Mouse (Mus musculus) left cerebral cortex, adult 11 months (tissue): ENCODE data around the gene Reps2.
A peak's percentile ranks its signal among the peaks of the same experiment; 100 is the strongest.

Source experiments
- DNase-seq: peaks from one replicate; pipeline ENCODE4 v3.0.0; 2022; ENCODE audit warnings: low spot score

Gene Reps2

DNA sequence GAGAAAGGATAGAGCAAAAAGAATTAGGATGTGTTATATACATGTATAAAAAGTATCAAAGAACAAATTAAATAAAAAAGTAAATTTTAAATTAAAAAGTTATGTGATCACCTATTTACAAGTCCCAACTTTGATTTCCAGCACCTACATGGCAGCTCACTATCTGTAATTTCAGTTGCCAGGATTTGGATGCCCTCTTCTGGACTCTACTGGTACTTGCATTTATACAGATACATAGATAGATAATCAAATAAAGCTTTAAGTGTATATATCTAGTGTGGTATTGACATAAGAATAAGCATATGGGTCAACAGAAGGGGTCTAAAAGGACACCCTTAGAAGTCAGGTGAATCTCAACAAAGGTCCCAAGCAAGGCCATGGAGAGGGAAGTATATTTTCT, 155.7 kb downstream of the Reps2 start:
- no peak for DNase-seq

DNA sequence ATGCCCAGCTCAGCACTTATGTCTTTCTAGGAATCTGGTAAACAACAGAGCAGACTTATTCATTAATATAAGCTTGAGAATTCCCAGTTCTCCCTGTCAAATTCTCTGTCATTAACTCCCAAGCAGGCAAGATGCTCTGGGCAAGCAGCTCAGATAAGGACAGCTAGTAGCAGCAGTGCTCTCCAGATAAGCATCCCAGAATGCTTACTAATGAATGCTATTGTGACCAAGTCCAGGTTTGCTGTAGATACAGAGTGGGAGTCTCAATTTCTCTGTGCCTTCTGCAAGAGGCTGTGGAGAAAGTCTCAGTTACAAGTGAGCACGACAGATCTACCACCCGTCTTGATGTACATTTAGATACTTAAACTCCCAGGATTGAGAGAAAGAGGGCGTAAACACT, 173.2 kb downstream of the Reps2 start:
- DNase-seq = no peak

DNA sequence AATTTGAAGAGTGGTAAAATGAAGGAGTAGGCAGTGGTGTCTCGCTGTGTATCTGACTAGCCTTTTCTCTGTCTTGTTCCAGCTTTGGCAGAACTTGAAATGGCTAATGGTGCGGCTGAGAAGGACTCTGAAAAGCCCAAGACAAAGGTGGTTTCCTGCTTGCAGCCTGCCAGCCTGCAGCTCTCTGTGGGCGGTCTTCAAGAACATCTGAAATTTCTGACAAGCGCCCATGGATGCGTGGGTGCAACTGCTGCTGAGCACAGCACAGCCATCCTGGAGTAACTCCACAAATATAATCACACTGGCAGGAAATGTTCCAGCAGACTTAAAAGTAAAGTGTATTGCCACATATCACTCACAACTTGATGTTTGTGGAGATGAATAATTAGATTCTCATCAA, 181.3 kb downstream of the Reps2 start:
- peak; percentile 63 for DNase-seq

DNA sequence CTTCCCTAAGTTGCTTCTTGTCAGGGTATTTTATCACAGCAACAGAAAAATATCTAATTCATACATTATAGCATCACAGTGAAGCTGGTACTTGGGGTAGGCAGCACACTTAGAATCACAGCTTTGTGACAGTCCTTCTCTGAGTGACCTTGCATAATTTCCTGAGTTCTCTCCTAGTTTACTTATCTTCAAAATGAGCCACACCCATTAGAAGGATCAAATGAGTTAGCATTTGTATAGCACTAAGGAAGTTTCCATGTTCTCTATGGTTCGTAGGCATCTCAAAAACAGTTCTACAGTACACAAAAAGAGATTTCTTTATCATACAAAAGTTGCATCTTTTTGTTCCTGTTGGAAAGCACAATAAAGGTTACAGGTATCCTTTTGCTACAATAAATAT, 187.0 kb downstream of the Reps2 start:
- no peak for DNase-seq

DNA sequence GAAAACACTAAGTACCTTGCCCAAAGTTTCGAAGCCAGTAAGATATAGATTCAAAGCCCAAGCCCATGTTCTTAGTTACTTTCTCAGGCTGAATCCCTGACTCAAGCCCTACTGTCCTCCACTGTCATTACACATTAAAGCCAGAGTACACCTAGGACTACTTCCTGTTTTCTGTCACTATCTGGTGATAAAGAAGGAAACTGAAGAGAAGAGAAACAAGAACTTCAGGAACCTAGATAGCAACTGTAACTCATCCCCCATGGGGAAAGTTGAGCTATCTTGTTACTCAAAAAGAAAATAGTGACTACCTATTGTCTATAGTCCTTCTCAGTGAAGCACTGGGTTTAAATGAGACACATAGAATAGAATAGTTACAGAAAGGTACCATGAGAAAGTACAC, 188.1 kb downstream of the Reps2 start:
- no peak for DNase-seq

DNA sequence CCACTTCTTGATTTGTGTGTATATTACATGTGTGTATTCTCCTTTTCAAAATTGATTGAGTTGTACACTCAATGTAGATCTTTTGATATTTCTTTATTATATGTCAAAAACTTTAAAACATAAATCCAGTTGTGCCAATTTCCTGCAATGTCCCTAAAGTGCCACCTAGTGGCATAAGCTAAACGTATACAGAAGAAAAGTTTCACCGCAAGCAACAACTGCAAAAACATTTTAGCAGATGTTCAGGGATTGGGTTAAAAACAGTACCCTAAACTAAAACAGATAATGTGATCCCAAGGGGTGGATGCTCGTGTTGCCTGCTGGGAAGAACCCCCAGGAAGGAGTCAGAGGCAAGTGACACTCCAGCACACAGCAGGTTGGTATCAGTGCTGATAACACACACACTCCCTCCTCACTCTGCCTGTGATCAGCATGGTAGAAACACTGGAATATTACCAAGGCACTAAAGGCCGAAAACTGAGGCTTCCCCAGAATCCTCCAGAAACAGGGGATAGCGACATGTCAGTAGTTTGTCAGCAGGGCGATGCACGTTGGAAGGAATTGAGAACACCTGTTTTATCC, 189.5 kb downstream of the Reps2 start:
- no peak for DNase-seq

DNA sequence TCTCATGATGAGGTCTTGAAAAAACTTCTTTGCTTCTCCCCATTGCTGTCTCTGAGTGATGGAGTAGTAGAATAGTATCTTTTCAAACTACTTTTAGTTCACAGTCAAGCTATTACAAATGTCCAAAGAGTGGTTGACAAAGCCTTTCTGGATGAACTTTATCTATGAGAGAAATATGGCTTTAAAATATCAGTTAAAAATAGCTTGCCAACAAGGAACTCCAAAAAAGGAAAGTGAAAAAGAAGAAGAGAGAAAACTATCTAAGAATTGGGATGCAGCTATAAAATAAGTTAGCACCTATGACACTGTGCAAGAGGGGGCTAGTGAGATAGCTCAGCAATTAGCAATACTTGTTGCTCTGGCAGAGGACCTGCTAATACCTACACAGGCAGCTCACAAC, 190.8 kb downstream of the Reps2 start:
- no peak for DNase-seq

DNA sequence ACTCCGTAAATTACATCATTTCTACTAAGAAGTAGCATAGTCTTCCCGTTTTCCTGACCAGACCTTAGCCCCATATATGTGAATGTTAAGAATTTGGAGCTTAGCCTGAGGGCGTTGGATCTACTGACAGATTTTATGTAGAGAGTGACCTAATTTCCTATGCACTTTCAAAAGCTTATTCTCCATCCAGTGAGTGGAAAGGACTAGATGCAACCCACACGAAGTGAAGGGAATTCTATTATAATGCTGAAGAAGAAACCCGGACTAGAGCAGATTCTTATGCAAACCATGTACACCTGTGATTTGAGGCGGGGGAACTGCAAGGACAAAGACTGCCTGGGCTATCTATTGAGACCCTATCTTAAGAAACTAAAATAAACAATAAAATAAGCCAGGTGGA, 195.5 kb downstream of the Reps2 start:
- DNase-seq = no peak

DNA sequence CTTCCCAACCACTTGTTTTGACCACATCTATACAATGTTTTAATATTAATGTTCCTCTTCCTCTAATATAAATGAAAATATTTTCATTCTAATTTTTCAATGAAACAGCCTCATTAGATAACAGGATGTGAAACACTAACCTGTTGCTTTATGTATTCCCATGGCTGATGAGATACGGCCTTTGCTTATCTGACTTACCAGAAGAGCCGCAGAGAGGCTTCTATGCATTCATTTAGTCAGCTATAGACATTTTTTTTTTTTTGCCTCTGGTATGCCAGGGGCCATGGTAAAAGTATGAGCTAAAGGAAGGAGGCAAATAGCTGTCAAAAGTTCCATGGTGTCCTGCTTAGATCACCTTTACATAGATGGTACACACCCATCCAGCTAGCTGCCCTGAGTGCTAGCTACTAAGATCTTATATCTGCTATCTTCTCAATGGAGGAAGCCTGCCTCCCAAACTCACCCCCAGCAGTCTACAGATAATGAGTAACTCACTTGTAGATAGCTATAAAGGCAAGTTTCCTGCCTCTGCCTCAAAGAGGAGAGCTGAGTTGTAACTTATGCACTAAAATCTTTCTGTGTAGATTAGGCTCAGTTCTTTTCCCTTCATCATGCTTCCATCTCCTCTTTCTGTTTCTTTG, 196.7 kb downstream of the Reps2 start:
- no peak for DNase-seq

DNA sequence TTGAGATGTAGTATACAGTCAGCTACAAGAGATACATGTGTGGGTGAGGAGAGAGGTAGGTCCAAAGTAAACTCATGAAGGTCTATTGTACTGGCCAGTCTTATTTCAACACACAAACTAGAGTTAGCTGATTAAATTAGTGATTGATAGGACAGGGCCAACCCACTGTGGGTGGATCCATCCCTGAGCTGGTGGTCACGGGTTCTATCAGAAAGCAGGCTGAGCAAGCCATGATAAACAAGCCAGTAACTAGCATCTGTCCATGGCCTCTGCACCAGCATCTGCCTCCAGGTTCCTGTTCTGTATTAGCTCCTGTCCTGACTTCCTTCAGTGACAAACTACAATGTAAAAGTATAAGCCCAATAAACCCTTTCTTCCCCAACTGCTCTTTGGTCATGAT, 200.1 kb downstream of the Reps2 start:
- no peak for DNase-seq

DNA sequence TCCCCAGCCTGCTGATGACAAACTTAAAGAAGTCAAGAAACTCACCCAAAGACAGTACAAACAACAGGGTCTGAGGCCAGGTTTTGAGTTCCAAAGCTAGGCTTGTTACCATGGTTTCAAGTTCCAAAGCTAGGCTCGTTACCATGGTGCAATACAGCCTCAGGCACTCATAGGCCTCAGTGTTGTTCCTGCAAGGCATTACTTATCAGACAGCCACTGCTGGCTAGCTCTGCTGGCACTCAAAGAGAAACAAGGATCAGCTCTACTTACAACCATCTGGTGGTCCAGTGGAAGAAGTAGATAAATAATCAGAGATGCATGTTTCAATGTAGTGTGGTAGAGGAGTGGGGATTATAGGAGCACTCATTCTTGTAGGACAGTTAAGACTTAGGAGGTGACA, 200.5 kb downstream of the Reps2 start:
- DNase-seq = no peak

DNA sequence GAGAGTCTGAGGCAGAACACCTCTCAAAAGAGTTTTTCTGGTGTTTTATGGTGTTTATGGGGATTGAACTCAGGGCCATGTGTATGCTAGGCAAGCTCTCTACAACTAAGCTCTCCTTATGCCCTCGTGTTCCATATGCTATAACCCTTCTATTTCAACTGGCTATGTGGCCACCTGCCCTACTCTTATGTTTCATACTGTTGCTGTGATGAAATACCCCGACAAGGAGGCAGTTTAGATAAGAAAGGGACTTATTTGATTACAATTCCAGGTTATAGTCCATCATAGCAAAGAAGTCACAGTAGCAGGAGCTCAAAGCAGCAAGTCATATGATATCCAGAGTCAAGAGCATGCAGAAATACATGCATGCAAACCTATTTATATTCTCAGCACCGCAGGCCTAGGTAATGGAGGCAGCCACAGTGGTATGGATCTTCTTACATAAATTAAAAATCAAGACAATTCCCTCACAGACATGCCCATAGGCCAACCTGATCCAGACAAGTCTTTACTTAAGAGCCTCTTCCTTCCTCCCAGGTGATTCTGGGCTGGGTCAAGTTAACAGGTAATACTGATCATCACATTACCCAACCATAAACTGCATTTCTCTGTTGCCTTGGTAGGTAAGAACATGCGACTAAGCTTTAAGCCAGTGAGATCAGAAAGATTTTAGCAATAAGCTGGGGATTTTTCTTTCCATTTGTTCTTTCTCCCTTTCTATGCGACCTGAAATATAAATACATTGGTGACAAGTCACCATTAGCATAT, 210.5 kb downstream of the Reps2 start:
- no peak for DNase-seq

DNA sequence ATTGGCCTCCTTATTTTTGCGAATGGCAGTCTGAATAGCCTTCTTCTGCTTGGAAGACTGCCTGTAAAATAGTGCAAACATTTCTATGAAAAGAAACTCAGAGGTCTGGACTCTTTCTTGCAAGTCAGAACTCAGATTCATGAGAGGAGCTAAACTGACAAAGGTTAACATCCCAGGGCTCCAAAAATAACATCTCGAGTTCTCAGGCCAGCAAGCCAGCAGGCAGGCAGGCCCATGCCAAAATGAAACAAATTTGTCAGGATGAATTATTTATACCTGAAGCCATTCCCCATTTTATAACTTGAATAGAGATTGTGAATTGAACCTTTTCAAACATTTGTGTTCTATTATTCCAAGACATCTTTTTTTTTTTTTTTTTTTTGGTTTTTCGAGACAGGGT, 215.8 kb downstream of the Reps2 start:
- DNase-seq = no peak

DNA sequence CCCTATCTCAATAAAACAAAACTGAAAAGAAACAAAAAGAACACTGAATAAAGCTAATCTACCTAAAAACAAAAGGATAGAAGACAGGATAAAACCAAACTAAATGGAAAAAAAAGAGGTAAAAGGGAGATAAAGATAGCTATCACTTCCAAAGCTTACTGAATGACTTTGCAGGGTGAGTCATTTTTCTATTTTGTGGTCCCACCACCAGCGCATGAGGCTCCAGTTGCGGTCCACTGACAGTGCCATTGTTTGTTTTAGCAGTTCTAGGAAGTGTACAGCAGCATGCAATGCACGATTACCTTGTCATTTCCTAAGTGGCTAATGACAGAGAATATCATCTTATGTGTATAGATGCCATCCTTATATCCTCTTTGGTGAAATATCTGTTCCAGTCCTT, 224.0 kb downstream of the Reps2 start:
- no peak for DNase-seq

DNA sequence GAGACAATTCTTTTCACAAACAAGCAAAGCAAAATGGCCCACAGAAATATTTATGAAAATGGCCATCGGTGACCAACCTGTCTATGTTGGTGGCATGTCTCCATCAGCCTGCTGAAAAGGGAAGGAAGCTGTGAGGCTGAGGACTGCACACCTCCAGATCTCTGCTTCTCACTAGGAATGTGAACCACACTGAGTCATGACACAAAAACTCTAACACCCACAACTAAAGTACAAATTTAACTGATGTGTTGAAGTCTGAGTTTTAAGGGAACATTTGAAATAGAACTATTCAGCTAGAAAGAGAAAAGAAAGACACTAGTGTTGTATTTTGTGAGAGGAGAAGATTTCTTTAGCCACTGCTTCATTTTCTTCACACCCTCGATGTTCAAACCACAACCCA, 230.3 kb downstream of the Reps2 start:
- DNase-seq = peak; percentile 22

DNA sequence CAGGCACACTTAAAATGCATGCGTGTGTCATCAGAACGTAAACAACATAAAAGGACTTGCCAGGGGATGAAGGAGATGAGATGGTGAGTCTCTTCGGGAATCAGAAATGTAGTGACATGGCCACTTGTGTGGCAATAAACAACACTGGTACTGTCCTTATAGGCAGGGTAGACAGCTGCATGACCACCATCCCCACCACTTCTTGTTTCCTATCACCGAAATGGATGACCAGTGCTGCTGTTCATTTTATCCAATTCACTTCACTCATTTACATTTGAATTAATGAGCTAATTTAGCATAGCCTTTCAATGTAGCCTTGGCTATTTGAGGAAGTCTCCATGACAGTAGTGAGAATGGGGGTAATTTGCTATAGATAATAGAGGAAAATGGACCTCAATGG, 236.2 kb downstream of the Reps2 start:
- DNase-seq = no peak

DNA sequence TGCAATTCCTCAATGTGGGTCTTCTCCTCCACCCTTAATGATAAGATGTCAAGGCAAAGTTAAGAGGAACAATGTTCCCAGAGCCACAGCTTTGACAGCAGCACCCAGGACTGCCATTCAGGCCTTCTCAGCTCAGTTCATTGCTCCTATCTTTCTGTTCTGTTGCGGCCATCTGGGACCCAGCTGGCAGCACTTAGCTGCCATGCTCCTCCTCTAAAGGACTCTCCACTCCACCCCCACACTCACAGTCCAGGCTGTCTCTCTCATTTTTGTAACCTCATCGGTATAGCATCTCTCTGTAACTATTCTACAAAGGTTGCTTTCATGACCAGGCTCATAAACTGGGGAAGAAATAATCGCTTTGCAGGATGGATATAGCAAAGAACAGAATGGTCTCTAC, 241.0 kb downstream of the Reps2 start:
- DNase-seq = no peak

DNA sequence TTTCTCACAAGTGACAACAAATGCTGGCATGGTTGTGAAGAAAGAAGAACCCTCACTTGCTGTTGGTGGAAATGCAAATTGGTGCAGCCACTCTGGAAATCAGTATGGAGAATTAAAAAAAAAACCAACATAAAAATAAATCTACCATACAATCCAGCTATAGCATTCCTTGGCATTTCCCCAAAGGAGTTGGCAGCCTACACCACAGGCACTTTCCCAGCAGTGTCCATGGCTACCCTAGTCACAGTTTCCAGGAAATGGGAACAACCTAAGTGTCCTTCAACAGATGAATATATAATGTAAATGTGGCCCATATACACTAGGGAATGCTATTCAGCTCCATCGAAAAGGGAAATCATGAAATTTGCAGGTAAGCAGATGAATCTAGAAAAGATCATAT, 262.7 kb downstream of the Reps2 start:
- peak; percentile 14 for DNase-seq

DNA sequence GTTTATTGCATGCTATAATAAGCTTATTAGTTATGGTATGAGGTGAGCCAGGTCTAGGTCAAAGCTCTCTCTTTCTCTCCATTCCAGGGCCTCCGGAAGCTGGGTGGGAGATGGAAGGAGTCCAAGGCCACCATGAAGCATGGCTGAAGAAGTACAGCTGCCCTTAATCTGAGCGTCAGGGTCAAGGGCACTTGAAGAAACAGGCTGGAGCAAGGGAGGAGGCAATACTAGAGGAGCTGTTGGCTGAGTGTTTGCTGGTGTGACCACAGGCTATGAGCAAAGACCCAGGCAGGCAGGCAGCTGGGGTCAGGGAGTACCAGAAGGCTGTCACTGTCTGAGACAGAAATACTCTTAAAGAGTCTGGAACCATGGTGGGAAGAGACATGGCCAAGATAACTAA, 280.2 kb downstream of the Reps2 start:
- no peak for DNase-seq
